Mouse (Mus musculus) cortical plate, adult 2 months (tissue): ENCODE data around the gene Bbs9. TPM values are rescaled to one million over a fixed set of nuclear protein-coding genes. Genes with fewer than 3 reads are reported as not detected.

Experiments used
- H3K27ac ChIP-seq: fragments of 200-500 bp; 2 replicates; pipeline ENCODE4 v1.5.1; 2012; ENCODE audit warnings: low read length, control low read depth, inconsistent platforms; ENCODE audit not compliant: insufficient read depth
- H3K4me1 ChIP-seq: fragments of 200-500 bp; 2 replicates; pipeline ENCODE4 v1.6.1; 2011; ENCODE audit warnings: low read length; ENCODE audit not compliant: control insufficient read depth, insufficient read depth
- H3K4me3 ChIP-seq: fragments of 200-500 bp; 2 replicates; pipeline ENCODE4 v1.5.1; 2011; ENCODE audit warnings: mild to moderate bottlenecking, low read length, control low read depth; ENCODE audit not compliant: insufficient read depth
- CTCF ChIP-seq: fragments of 200-500 bp; IDR thresholded peaks from 2 replicates; pipeline ENCODE4 v1.5.1; 2011; ENCODE audit warnings: mild to moderate bottlenecking, control low read depth, low read length; ENCODE audit not compliant: insufficient read depth; ENCODE audit errors: extremely low read depth
- POLR2A ChIP-seq: fragments of 200-500 bp; IDR thresholded peaks from 2 replicates; pipeline ENCODE4 v1.6.1; 2011; ENCODE audit warnings: mild to moderate bottlenecking, low read length, control low read depth; ENCODE audit not compliant: insufficient read depth; ENCODE audit errors: extremely low read depth
- polyA plus RNA-seq: library from polyadenylated mRNA; depleted of rRNA; stranded (reverse); fragments of >200 nt; gene quantifications from 2 replicates; pipeline ENCODE4 v1.2.3, GENCODE M21; 2012; rRNA removed

Bbs9 gene
- polyA plus RNA-seq, 1 experiment: 17.9 TPM

DNA sequence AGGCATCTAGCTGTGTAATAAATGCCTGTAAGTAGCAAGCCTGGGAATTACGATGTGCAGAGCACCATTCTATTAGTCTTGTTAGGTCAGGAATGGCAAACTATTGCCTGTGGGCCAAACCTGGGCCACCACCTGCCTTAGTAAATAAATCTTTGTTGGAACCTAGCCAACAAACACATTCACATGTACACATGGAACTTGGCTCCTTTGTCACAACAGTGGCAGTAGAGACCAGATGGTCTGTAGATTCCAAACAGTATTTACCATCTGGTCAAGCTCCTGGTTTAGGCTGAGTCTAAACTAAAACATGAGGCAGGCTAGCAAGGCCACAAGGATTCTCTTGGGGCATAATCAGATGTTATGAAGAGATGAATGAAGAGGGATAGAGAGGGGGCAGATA lies 399.7 kb downstream of the Bbs9 start:
- no peak overlapping the region for H3K4me3 ChIP-seq
- TF ChIP-seq CTCF (no peak), POLR2A (no peak)
- no peaks in the 10 kb centered on the region for H3K4me1 ChIP-seq
- H3K27ac ChIP-seq: no peak overlapping the region

DNA sequence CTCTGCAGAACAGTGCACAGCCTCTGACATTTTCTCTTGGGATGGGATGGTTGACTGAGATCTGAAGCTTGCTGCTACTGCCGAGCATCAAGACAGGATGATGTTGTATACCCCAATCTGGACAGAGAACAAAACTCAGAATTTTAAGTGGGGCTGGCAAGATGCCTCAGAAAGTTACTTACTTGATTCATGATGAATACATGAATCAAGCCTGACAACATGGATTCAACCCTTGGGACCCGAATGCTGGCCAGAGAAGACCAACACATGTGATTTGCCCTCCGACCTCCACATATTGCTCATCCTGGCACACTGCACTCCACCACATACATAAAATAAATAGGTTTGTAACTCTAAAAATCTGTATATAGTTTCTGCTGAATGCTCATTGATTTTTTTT lies 403.8 kb downstream of the Bbs9 start:
- H3K27ac ChIP-seq: no peak overlapping the region
- no peaks in the 10 kb centered on the region for H3K4me1 ChIP-seq
- H3K4me3 ChIP-seq: no peak overlapping the region
- TF ChIP-seq CTCF: no peak
- TF ChIP-seq POLR2A: no peak

DNA sequence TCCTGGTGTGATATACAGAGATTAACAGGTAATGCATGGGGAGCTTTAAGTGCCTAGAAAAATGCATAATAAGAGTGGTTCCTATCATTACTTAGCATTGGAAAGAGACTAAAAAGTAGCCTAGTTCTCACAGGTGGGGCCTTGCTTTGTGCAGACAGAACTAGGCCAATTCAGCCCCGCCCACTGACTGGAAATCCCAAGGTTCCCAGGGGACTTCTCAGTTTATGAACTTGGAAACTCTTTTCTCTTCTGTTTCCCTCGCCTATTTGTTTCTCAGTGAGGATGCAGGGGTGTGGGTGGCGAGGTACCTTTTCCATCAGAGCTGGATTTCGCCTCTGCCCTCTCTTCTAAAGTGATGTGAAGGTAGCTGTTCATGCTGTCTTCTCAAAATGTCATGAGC lies 410.8 kb downstream of the Bbs9 start:
- TF ChIP-seq POLR2A: no peak
- no peak for TF ChIP-seq CTCF
- Histone ChIP-seq H3K4me1 (no peaks in the 10 kb centered on the region), H3K27ac (no peak overlapping the region)

DNA sequence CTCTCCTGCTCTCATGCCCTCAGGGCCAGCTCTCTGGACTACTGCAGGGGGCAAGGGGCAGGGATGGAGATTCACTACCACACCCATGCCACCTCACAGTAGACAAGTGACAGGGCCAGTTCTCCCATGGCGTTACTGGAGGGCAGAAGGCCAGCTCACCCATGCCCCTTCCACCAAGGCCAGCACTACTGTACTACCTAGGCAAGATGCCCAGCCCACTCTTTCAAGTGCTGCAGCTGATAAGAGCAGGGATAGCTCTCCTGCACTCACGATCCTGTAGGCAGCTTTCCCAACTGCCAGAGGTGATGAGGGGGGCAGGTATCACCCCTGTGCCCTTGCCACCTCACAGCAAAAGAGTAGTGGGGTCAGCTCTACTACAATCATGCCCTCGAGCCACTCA lies 429.9 kb downstream of the Bbs9 start:
- no peak overlapping the region for H3K4me3 ChIP-seq
- TF ChIP-seq POLR2A: no peak
- no peak for TF ChIP-seq CTCF
- H3K27ac ChIP-seq: no peak overlapping the region
- no peaks in the 10 kb centered on the region for H3K4me1 ChIP-seq

More for the DNA sequence above, 410.8 kb downstream of the Bbs9 start:
- no peak overlapping the region for H3K4me3 ChIP-seq

DNA sequence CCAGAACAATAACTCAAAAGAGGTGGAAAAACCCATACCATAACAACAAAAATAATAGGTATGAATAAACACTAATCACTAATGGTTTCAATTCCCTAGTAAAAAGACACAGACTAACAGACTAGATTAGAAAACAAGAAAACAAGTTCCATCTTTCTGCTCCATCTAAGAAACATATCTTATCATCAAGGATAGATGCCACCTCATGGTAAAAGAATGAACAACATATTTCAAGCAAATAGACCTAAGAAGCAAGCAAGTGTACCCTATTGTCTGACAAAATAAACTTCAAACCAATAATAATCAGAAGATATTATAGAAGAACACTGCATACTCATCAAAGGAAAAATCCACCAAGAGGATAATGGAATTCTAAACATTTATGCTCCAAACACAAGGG lies 441.3 kb downstream of the Bbs9 start:
- no peak overlapping the region for H3K4me3 ChIP-seq
- H3K4me1 ChIP-seq: no peaks in the 10 kb centered on the region
- no peak overlapping the region for H3K27ac ChIP-seq
- no peak for TF ChIP-seq CTCF
- no peak for TF ChIP-seq POLR2A

DNA sequence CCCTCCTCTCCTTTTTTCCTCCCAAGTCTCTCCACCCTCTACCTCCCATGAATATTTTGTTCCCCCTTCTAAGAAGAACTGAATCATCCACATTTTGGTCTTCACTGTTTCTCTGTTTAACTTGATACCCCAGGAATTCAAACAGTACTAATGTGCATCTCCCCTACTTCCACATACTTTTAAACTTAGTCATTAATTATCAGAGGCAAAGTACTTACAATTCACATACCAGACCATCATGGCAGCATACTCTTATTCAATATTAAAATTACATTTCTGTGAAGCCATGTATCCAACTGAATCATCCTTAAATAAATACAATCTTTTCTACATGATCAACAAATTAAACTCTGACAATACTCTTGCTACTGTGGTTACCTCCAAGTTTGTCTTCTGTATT lies 460.1 kb downstream of the Bbs9 start:
- H3K27ac ChIP-seq: no peak overlapping the region
- TF ChIP-seq CTCF (no peak), POLR2A (no peak)
- no peaks in the 10 kb centered on the region for H3K4me1 ChIP-seq
- no peak overlapping the region for H3K4me3 ChIP-seq

Other genes with a start within 250 kb of the Bbs9 start
- gene Zfp599, start 215.8 kb upstream of the Bbs9 start, polyA plus RNA-seq: 1.8 and 2.1 TPM in 2 replicates
- gene Zfp810, start 168.1 kb upstream of the Bbs9 start, polyA plus RNA-seq: 15.7 and 18.7 TPM in 2 replicates
- gene Anln, start 86.5 kb upstream of the Bbs9 start, polyA plus RNA-seq: 10.5 and 14.0 TPM in 2 replicates
- 7.3 and 8.1 TPM in 2 replicates for gene 9530077C05Rik, start 64.2 kb upstream of the Bbs9 start, polyA plus RNA-seq
- not detected in 2 replicates for gene Gm17545, start 21.4 kb upstream of the Bbs9 start, polyA plus RNA-seq
- gene Rp9, start 6.0 kb upstream of the Bbs9 start, polyA plus RNA-seq: 62.3 and 68.9 TPM in 2 replicates